Mouse (Mus musculus): ENCODE results near the gene Myrf.
"Not testable (repeated sequence)": the region's sequence is repeated elsewhere in the genome, so short reads cannot be mapped to it uniquely, and the experiment has no call there.

The Myrf gene

GRCm38 (mm10) chr19:10182670-10183298 lies 57.8 kb downstream of the Myrf start, which contains the start of gene Fads1:
Gene Fads1, plus strand, starts transcription at chr19:10182888.
- peak; percentile 96 for DNase-seq (ENCODE audit: low read depth, low spot score)

DNA sequence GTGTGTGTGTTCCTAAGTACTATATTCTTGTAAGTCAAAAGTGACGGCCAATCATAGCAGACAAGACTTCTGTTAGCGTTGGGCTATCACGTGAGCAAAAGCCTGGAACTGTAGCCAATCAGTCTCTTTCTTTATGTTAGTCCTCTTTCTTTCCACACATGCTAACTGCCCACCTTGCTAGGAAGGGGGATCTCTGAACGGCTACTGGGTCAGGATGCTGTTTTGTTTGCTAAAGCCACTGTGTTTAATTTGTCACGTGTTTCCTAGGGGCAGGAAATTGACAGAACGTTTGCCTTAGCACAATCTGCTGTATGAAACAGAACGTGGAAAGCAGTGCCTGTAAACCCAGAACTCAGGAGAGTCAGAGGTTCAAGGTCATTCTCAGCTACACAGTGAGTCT lies 58.4 kb downstream of the Myrf start:
- no peak for DNase-seq (ENCODE audit: low read depth, low spot score)

DNA sequence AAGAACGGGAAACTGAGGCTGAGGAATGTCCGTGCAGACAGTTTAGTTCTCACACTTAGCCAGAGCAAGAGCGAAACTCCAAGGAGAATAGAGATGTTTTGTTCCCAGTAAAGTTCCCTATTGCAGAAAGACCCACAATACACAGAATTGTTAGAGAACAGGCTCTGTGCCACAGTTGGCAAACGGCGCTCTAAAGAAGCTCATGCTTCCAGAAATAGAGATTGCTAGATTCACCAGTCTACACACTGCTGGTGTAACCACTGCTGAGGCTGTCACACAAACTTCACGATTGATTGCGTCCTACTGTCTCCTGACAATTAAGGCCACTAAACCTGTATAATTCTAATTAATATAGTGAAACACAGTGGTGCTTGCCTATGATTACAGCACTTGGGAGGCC lies 59.3 kb downstream of the Myrf start:
- no peak for DNase-seq (ENCODE audit: low read depth, low spot score)

DNA sequence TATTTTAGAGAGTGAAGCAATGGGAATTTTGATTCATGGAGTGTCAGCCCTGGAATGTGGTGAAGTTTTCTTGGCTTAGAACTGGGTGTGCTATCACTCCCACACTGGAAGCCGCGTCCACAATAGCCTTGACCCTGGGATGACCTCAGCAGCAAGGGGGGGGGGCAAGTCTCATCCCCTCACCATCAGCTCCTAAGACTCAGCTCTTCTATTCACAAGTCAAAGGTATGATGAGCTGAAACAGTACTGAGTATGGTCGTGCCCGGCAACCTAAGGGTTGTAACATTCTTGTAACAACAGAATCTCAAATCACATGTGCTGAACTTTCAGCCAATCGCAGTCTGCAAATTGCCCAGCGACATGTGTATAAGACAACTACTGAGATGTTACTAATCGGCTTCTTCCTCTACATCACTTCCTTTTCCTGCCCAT lies 63.6 kb downstream of the Myrf start:
- peak; percentile 60 for DNase-seq (ENCODE audit: low read depth, low spot score)

DNA sequence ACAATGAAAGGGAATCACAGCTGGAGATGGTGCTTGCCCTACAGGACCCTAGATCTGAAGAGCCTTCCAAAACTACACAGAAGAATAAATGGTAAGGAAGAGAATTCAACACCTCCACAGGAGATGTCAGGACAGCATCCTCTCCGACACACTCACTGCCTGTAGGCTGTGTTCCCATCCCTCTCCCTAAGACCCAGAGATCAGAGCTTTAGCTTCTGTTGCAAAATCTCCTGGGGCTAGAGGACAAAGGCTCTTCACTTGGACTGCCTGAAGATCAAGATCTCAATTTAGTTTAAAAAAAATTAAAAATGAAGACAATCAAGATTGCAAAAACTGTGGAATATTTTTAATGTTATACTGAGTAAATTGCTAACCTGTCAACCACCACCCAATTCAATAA lies 64.1 kb downstream of the Myrf start:
- DNase-seq (ENCODE audit: low read depth, low spot score): no peak

DNA sequence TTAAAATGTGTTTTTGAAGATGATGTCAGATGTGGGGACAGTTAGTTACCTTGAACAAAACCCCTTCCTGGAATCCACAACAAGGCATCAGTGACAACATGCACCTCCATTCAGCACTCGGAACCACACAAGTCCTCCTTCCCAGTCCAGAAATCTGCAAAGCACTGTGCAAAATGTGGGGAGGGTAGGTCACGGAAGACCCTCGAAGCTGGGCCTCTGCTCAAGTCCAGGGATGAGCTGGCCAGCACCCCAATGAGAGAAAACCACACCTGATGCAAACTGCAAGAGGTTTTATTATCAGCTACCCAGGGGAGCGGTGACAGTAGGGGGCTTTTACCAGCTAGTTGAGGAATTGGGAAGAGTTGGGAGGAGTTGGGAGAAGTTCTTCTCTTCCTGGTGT lies 65.6 kb downstream of the Myrf start:
- DNase-seq (ENCODE audit: low read depth, low spot score): no peak

DNA sequence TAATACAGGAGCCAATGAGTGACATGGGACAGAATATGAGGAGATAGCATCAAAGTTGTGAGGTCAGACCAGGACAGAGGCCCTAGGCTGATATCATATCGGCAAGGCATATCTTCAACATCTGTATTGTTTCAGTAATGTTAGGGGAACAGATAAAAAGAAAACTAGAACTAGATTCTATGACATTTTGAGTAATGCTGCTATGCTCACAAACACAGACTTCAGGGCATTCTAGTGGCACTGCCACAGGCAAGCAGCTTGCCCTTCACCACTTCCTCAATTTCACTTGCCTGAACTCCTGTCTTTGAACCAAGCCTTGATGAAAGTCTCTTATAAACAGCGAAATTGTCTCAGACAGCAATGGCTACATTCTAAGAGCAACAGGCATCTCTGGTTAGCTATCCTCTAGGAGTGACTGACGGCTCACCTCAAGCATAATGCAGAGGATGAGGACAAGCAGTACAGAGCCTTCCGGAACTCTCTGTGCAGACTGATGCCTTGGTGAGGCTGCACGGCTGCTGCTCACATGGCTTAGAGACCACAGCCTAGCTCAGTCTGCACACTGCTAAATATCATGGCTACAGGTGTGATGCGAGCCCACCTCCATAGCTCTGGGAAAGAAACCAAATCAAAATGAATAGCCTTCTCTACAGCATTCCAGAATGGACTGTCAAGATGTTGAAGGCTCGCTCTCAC lies 66.6 kb downstream of the Myrf start:
- no peak for DNase-seq (ENCODE audit: low read depth, low spot score)

DNA sequence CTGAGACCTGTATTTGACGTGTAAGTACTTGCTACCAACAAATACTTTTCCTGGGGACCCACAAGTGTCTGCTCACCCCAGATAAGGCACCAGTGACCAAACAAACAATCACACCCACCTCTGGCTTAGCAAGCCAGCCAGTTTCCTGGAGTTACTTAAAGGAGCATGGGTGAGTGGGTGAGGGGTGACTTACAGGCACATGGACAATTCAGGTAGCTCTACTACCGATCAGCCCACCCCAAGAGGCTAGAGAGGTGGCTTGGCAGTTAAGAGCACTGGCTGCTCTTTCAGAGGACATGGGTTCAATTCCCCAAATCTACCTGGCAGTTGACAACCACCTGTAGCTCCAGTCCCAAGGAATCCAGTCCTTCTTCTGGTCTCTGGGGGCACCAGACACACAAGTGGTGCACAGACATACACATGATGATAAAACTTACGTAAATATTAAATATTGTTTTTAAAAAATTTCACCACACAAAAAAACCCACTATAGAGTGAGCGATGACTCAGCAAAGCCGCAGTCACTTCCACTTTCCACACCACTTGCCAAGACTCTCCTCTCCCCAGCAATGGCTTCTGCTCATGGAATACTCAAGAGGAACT lies 67.3 kb downstream of the Myrf start:
- no peak for DNase-seq (ENCODE audit: low read depth, low spot score)

DNA sequence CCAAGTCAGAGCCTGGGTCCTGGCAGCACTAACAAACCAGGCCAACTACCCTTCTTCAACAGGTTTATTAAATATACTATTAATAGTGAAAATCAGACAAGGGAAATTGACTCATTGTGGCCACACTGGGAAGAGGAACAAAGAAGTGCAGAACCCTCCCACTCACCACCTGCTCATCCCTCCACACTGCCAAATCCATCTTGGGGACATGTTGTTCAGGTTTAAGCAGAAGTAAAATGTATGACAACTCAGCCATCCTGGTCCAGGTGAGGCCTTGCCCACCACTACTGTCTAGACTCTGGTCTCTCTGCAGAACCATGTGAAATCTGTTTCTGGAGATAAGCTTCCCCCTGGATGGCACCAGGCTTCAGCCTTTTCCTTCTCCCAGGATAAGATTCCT lies 68.7 kb downstream of the Myrf start:
- no peak for DNase-seq (ENCODE audit: low read depth, low spot score)

DNA sequence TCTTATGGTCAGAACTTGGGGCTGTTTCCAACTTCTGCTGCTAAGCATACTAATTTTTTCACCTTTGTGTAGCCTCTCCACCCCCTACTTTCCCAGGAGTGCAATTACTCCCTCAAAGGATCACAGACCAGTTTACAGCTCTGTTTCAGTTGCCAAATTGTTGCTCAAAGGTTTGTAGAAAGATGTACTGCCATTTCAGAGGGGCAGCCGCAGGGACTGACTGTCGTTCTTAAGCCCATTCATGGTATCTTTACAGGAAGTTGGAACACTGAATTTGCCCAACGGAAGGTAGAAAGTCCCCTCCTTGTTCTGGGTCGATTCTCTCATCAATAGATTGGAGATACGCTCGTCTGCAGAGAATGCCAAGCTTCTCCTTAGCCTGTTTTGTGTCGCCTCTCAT lies 69.2 kb downstream of the Myrf start:
- DNase-seq (ENCODE audit: low read depth, low spot score): no peak

DNA sequence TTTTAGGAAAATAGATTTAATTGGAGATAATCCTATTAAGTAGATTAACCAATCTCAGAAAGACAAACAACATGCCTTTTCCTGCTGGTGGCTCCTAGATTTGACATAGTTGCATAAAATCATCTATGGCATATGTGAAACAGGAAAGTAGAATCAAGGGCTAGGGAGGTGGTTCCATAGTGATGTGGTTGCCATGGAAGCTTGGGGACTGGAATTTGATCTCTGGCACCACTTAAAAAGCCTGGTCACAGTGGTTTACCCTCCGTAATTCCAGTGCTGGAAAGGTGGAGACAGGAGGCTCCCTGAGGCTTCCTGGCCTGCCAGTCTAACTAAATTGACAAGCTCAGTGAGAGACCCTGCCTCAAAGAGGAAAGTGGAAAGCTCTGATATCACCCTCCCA lies 70.1 kb downstream of the Myrf start:
- peak; percentile 38 for DNase-seq (ENCODE audit: low read depth, low spot score)

DNA sequence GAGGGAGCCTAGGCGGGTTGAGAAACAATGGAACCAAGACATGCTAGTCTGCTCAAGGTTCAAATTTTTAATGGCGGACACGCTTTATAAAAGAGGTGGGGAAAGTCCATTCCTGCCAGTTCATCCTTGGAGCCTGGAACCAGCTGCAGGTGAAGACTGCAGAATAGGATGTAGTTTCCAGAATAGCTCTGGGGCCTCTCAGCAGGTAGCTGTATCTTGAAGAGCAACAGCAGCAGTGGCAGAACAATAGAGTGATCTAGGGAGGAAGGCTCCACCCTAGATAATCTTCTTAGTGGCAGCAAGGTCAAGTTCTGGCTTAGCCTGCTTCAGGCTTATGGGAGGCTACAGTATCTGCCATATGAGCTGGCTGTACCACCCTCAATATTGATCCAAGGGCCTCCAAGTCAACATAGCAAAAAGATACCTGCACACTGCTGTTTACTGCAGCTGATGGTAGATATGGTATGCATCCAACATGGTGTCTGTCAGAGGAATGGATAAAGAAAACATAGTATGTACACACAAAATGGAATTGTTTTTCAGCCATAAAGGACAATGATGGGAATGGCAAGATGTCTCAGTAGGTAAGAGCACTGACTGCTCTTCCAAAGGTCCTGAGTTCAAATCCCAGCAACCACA lies 70.7 kb downstream of the Myrf start:
- peak; percentile 88 for DNase-seq (ENCODE audit: low read depth, low spot score)

- no peak for DNase-seq (ENCODE audit: low read depth, low spot score)
Observed at GRCm38 (mm10) chr19:10169179-10169578, 71.4 kb downstream of the Myrf start.

- no peak for DNase-seq (ENCODE audit: low read depth, low spot score)
Observed at GRCm38 (mm10) chr19:10168441-10168840, 72.1 kb downstream of the Myrf start.

- no peak for DNase-seq (ENCODE audit: low read depth, low spot score)
Observed at GRCm38 (mm10) chr19:10167951-10168350, 72.6 kb downstream of the Myrf start.

- no peak for DNase-seq (ENCODE audit: low read depth, low spot score)
Observed at GRCm38 (mm10) chr19:10167112-10167511, 73.4 kb downstream of the Myrf start.

GRCm38 (mm10) chr19:10165928-10166327 lies 74.6 kb downstream of the Myrf start:
- DNase-seq (ENCODE audit: low read depth, low spot score): not testable (repeated sequence)

DNA sequence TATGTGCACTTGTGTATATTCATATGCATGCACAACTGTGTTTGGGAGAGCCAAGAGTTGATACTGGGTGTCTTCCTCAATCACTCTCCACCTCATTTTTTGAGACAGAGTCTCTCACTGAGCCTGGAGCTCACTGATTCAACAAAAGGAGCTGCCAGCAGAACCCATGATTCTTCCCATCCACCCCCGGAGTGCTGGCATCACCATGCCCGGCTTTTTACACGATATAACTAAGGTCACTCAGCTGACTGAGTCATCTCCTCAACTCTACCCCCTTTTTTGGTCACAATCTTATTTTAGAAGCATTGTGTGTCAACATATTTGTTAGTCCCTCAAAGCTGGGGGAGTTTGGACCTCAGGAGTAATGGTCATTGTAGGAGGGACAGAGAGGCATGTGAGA lies 76.7 kb downstream of the Myrf start:
- no peak for DNase-seq (ENCODE audit: low read depth, low spot score)
